Mouse (Mus musculus): ENCODE data around the gene Gm49601.

Gene Gm49601

GRCm38 (mm10) chr16:18582426-18583148, 43.6 kb downstream of the Gm49601 start:
- DNase-seq (ENCODE audit: low spot score in 2 of 2) = no peak

DNA sequence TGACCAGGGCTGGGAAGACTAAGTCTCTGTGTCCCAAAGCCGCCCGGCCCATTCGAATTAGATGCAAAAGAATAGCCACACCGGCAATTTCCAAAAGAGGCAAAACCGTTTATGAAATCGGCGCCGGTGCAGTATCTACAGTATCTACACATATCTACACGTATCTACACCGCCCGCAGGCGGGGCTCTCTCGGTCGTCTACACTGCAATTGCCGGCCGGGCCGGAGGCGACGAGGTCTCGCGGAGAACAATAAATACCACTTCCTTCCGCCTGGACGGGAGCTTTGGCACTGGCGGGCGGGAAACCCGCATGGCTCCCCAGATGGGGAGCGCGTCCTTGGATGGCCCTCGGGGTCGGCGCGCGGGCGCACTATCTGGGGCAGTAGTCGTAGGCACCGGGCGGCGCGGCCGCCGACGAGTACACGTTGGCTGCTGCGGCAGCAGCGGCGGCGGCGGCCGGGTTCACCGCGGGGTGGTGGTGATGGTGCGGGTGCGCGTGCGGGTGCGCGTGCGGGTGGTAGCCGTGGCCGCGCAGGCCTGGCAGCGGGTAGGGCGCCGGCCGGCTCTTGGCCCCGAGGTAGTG, 44.5 kb downstream of the Gm49601 start:
- peak in 1 of 2 experiments; percentile 37 for DNase-seq (ENCODE audit: low spot score in 2 of 2)

GRCm38 (mm10) chr16:18581050-18581622, 45.1 kb downstream of the Gm49601 start:
- DNase-seq (ENCODE audit: low spot score in 2 of 2) = no peak

GRCm38 (mm10) chr16:18580389-18580788, 45.8 kb downstream of the Gm49601 start:
- no peak for DNase-seq (ENCODE audit: low spot score in 2 of 2)

GRCm38 (mm10) chr16:18577599-18578160, 48.5 kb downstream of the Gm49601 start:
- DNase-seq (ENCODE audit: low spot score in 2 of 2) = no peak

- no peak for DNase-seq (ENCODE audit: low spot score in 2 of 2)
These were observed 49.2 kb downstream of the Gm49601 start for GRCm38 (mm10) chr16:18577071-18577470.

GRCm38 (mm10) chr16:18574196-18574595, 52.0 kb downstream of the Gm49601 start:
- no peak for DNase-seq (ENCODE audit: low spot score in 2 of 2)

Measured in urinary bladder, adult 18-20 months (tissue).